Mouse (Mus musculus): ENCODE measurements around the gene Taar5. TPM values are rescaled to one million over a fixed set of nuclear protein-coding genes. Genes with fewer than 3 reads are reported as not detected.

The Taar5 gene
- polyA plus RNA-seq, 1 experiment from 2014 or later, result not detected

- H3K4me3 ChIP-seq (ENCODE audit: low read depth, low read length), result no peak overlapping the region
- no peaks in the 10 kb centered on the region for H3K4me1 ChIP-seq (ENCODE audit: control insufficient read depth, insufficient read depth, low read length)
- ATAC-seq (ENCODE audit: low FRiP score) (no peak), DNase-seq (ENCODE audit: low spot score, missing footprints) (no peak)
- no peaks in the 10 kb centered on the region for H3K27me3 ChIP-seq (ENCODE audit: control insufficient read depth, insufficient read depth, low read length)
- no peak overlapping the region for H3K27ac ChIP-seq (ENCODE audit: low read depth, low read length)
- no peak overlapping the region for H3K9ac ChIP-seq (ENCODE audit: low read length)
- no peaks in the 10 kb centered on the region for H3K36me3 ChIP-seq (ENCODE audit: control insufficient read depth, insufficient read depth, low read length)
- no peaks in the 10 kb centered on the region for H3K9me3 ChIP-seq (ENCODE audit: control insufficient read depth, low read length)
- H3K4me2 ChIP-seq, result no peak overlapping the region
- WGBS, result 78% methylated on average over 3 of the region's 3 CpGs
These were observed 11.4 kb upstream of the Taar5 start for GRCm38 (mm10) chr10:23959071-23959470.

- no peaks in the 10 kb centered on the region for H3K27me3 ChIP-seq (ENCODE audit: control insufficient read depth, insufficient read depth, low read length)
- H3K36me3 ChIP-seq (ENCODE audit: control insufficient read depth, insufficient read depth, low read length), result no peaks in the 10 kb centered on the region
- H3K4me1 ChIP-seq (ENCODE audit: control insufficient read depth, insufficient read depth, low read length), result no peaks in the 10 kb centered on the region
- H3K4me2 ChIP-seq, result no peak within 1 kb of the TSS
- DNase-seq (ENCODE audit: low spot score, missing footprints) (no peak), ATAC-seq (ENCODE audit: low FRiP score) (no peak)
- H3K9me3 ChIP-seq (ENCODE audit: control insufficient read depth, low read length), result no peaks in the 10 kb centered on the region
- no peak within 1 kb of the TSS for H3K27ac ChIP-seq (ENCODE audit: low read depth, low read length)
- no peak within 1 kb of the TSS for H3K4me3 ChIP-seq (ENCODE audit: low read depth, low read length)
- WGBS, result 94% methylated on average over 13 of the region's 13 CpGs
- H3K9ac ChIP-seq (ENCODE audit: low read length), result no peak within 1 kb of the TSS
These were observed 10.0 kb upstream of the Taar5 start, which contains the start of gene Taar4 for GRCm38 (mm10) chr10:23960444-23960915. TSS of gene Taar4 (plus strand) at chr10:23960494.

- Histone ChIP-seq H3K9me3 (ENCODE audit: control insufficient read depth, low read length) (no peaks in the 10 kb centered on the region), H3K4me3 (ENCODE audit: low read depth, low read length) (no peak overlapping the region), H3K27ac (ENCODE audit: low read depth, low read length) (no peak overlapping the region), H3K27me3 (ENCODE audit: control insufficient read depth, insufficient read depth, low read length) (no peaks in the 10 kb centered on the region), H3K36me3 (ENCODE audit: control insufficient read depth, insufficient read depth, low read length) (no peaks in the 10 kb centered on the region), H3K4me1 (ENCODE audit: control insufficient read depth, insufficient read depth, low read length) (no peaks in the 10 kb centered on the region), H3K4me2 (no peak overlapping the region), H3K9ac (ENCODE audit: low read length) (no peak overlapping the region)
- DNase-seq (ENCODE audit: low spot score, missing footprints) (no peak), ATAC-seq (ENCODE audit: low FRiP score) (no peak)
- WGBS, result 76% methylated on average over 3 of the region's 3 CpGs
These were observed 7.1 kb upstream of the Taar5 start for GRCm38 (mm10) chr10:23963444-23963843.

- Histone ChIP-seq H3K27me3 (ENCODE audit: control insufficient read depth, insufficient read depth, low read length) (no peaks in the 10 kb centered on the region), H3K4me3 (ENCODE audit: low read depth, low read length) (no peak overlapping the region), H3K36me3 (ENCODE audit: control insufficient read depth, insufficient read depth, low read length) (no peaks in the 10 kb centered on the region), H3K9ac (ENCODE audit: low read length) (no peak overlapping the region), H3K4me2 (no peak overlapping the region), H3K4me1 (ENCODE audit: control insufficient read depth, insufficient read depth, low read length) (no peaks in the 10 kb centered on the region), H3K27ac (ENCODE audit: low read depth, low read length) (no peak overlapping the region), H3K9me3 (ENCODE audit: control insufficient read depth, low read length) (no peaks in the 10 kb centered on the region)
- 87% methylated on average over 6 of the region's 6 CpGs for WGBS
- no peak for DNase-seq (ENCODE audit: low spot score, missing footprints)
- ATAC-seq (ENCODE audit: low FRiP score), result no peak
These were observed 5.4 kb upstream of the Taar5 start for GRCm38 (mm10) chr10:23964921-23965610.

GRCm38 (mm10) chr10:23971256-23971655, 750 bp downstream of the Taar5 start:
- Histone ChIP-seq H3K4me2 (no peak overlapping the region), H3K9ac (ENCODE audit: low read length) (no peak overlapping the region), H3K27ac (ENCODE audit: low read depth, low read length) (no peak overlapping the region), H3K27me3 (ENCODE audit: control insufficient read depth, insufficient read depth, low read length) (no peaks in the 10 kb centered on the region), H3K36me3 (ENCODE audit: control insufficient read depth, insufficient read depth, low read length) (no peaks in the 10 kb centered on the region), H3K9me3 (ENCODE audit: control insufficient read depth, low read length) (no peaks in the 10 kb centered on the region), H3K4me1 (ENCODE audit: control insufficient read depth, insufficient read depth, low read length) (no peaks in the 10 kb centered on the region), H3K4me3 (ENCODE audit: low read depth, low read length) (no peak overlapping the region)
- WGBS, result 79% methylated on average over 5 of the region's 5 CpGs
- DNase-seq (ENCODE audit: low spot score, missing footprints) (no peak), ATAC-seq (ENCODE audit: low FRiP score) (no peak)

- Histone ChIP-seq H3K36me3 (ENCODE audit: control insufficient read depth, insufficient read depth, low read length) (no peaks in the 10 kb centered on the region), H3K27ac (ENCODE audit: low read depth, low read length) (no peak overlapping the region), H3K4me2 (no peak overlapping the region), H3K4me1 (ENCODE audit: control insufficient read depth, insufficient read depth, low read length) (no peaks in the 10 kb centered on the region), H3K27me3 (ENCODE audit: control insufficient read depth, insufficient read depth, low read length) (no peaks in the 10 kb centered on the region), H3K9me3 (ENCODE audit: control insufficient read depth, low read length) (no peaks in the 10 kb centered on the region), H3K9ac (ENCODE audit: low read length) (no peak overlapping the region), H3K4me3 (ENCODE audit: low read depth, low read length) (no peak overlapping the region)
- WGBS, result 36% methylated on average over 4 of the region's 4 CpGs
- no peak for DNase-seq (ENCODE audit: low spot score, missing footprints)
- ATAC-seq (ENCODE audit: low FRiP score), result no peak
These were observed 7.5 kb downstream of the Taar5 start for GRCm38 (mm10) chr10:23977958-23978357.

- Histone ChIP-seq H3K4me2 (no peak overlapping the region), H3K9me3 (ENCODE audit: control insufficient read depth, low read length) (no peaks in the 10 kb centered on the region), H3K27ac (ENCODE audit: low read depth, low read length) (no peak overlapping the region), H3K27me3 (ENCODE audit: control insufficient read depth, insufficient read depth, low read length) (no peaks in the 10 kb centered on the region), H3K4me3 (ENCODE audit: low read depth, low read length) (no peak overlapping the region), H3K36me3 (ENCODE audit: control insufficient read depth, insufficient read depth, low read length) (no peaks in the 10 kb centered on the region), H3K4me1 (ENCODE audit: control insufficient read depth, insufficient read depth, low read length) (no peaks in the 10 kb centered on the region), H3K9ac (ENCODE audit: low read length) (no peak overlapping the region)
- ATAC-seq (ENCODE audit: low FRiP score), result peak; percentile 88
- DNase-seq (ENCODE audit: low spot score, missing footprints), result peak; percentile 96
- WGBS, result 45% methylated on average over 16 of the region's 16 CpGs
These were observed 8.6 kb downstream of the Taar5 start for GRCm38 (mm10) chr10:23978901-23979705.

GRCm38 (mm10) chr10:23985546-23985945, 15.0 kb downstream of the Taar5 start, which contains the start of gene Taar6:
TSS of gene Taar6 (minus strand) at chr10:23985646.
- 73% methylated on average over 8 of the region's 8 CpGs for WGBS
- DNase-seq (ENCODE audit: low spot score, missing footprints), result no peak
- H3K4me3 ChIP-seq (ENCODE audit: low read depth, low read length), result no peak within 1 kb of the TSS
- H3K4me1 ChIP-seq (ENCODE audit: control insufficient read depth, insufficient read depth, low read length), result no peaks in the 10 kb centered on the region
- no peaks in the 10 kb centered on the region for H3K36me3 ChIP-seq (ENCODE audit: control insufficient read depth, insufficient read depth, low read length)
- no peak for ATAC-seq (ENCODE audit: low FRiP score)
- H3K9ac ChIP-seq (ENCODE audit: low read length), result no peak within 1 kb of the TSS
- H3K9me3 ChIP-seq (ENCODE audit: control insufficient read depth, low read length), result no peaks in the 10 kb centered on the region
- H3K27ac ChIP-seq (ENCODE audit: low read depth, low read length), result no peak within 1 kb of the TSS
- H3K4me2 ChIP-seq, result no peak within 1 kb of the TSS
- no peaks in the 10 kb centered on the region for H3K27me3 ChIP-seq (ENCODE audit: control insufficient read depth, insufficient read depth, low read length)

GRCm38 (mm10) chr10:23986419-23986818, 15.9 kb downstream of the Taar5 start:
- H3K36me3 ChIP-seq (ENCODE audit: control insufficient read depth, insufficient read depth, low read length), result no peaks in the 10 kb centered on the region
- ATAC-seq (ENCODE audit: low FRiP score), result no peak
- no peaks in the 10 kb centered on the region for H3K27me3 ChIP-seq (ENCODE audit: control insufficient read depth, insufficient read depth, low read length)
- H3K9me3 ChIP-seq (ENCODE audit: control insufficient read depth, low read length), result no peaks in the 10 kb centered on the region
- DNase-seq (ENCODE audit: low spot score, missing footprints), result no peak
- H3K4me3 ChIP-seq (ENCODE audit: low read depth, low read length), result no peak overlapping the region
- 85% methylated on average over 5 of the region's 5 CpGs for WGBS
- H3K4me2 ChIP-seq, result no peak overlapping the region
- H3K4me1 ChIP-seq (ENCODE audit: control insufficient read depth, insufficient read depth, low read length), result no peaks in the 10 kb centered on the region
- no peak overlapping the region for H3K27ac ChIP-seq (ENCODE audit: low read depth, low read length)
- no peak overlapping the region for H3K9ac ChIP-seq (ENCODE audit: low read length)

Measured in midbrain, embryonic 11.5 days (tissue).